Mouse (Mus musculus) myocyte (in vitro differentiated cells): ENCODE results near the gene Sbpl. TPM values are rescaled to one million over a fixed set of nuclear protein-coding genes. Genes with fewer than 3 reads are reported as not detected.
"Not testable (repeated sequence)": the region's sequence is repeated elsewhere in the genome, so short reads cannot be mapped to it uniquely, and the experiment has no call there.

ENCODE experiments used
- H3K27me3 ChIP-seq: one replicate; pipeline ENCODE4 v1.6.1; 2011; ENCODE audit not compliant: control insufficient read depth, insufficient read depth, insufficient read length
- H3K36me3 ChIP-seq: one replicate; pipeline ENCODE4 v1.6.1; 2011; ENCODE audit not compliant: control insufficient read depth, insufficient read depth
- H3K4me2 ChIP-seq: one replicate; pipeline ENCODE4 v1.6.1; 2011; ENCODE audit warnings: low read depth, control low read depth
- H3K4me3 ChIP-seq: one replicate; pipeline ENCODE4 v1.5.1; 2011; ENCODE audit warnings: mild to moderate bottlenecking, control low read depth, moderate library complexity
- H3K79me2 ChIP-seq: one replicate; pipeline ENCODE4 v1.6.1; 2011; ENCODE audit not compliant: control insufficient read depth, insufficient read depth
- H3ac ChIP-seq: one replicate; pipeline ENCODE4 v1.6.1; 2011; ENCODE audit not compliant: control insufficient read depth, insufficient read length
- CEBPB ChIP-seq: IDR thresholded peaks from 2 replicates; pipeline ENCODE4 v1.6.1; 2011; ENCODE audit warnings: mild to moderate bottlenecking, moderate library complexity; ENCODE audit not compliant: poor library complexity, insufficient read depth, severe bottlenecking
- E2F4 ChIP-seq: IDR thresholded peaks from one replicate; pipeline ENCODE4 v1.6.1; 2011; ENCODE audit warnings: mild to moderate bottlenecking, control low read depth, moderate library complexity; ENCODE audit not compliant: insufficient read depth
- MAX ChIP-seq: IDR thresholded peaks from one replicate; pipeline ENCODE4 v1.6.1; 2011; ENCODE audit warnings: low read depth, mild to moderate bottlenecking, control low read depth
- MYOD1 ChIP-seq, 3 experiments: IDR thresholded peaks; one replicate each; pipeline ENCODE4 v1.6.1; 2011; ENCODE audit warnings: control low read depth in 2 of 3, low read depth in 2 of 3, mild to moderate bottlenecking in 2 of 3, moderate library complexity in 1 of 3; ENCODE audit not compliant: insufficient read length in 2 of 3, control insufficient read depth in 1 of 3
- MYOG ChIP-seq, 3 experiments: IDR thresholded peaks; one replicate each; pipeline ENCODE4 v1.6.1; 2011; ENCODE audit warnings: control low read depth in 2 of 3, low read depth in 2 of 3, mild to moderate bottlenecking in 2 of 3; ENCODE audit not compliant: insufficient read length in 2 of 3, control insufficient read depth in 1 of 3, insufficient read depth in 1 of 3
- POLR2A ChIP-seq: IDR thresholded peaks from one replicate; pipeline ENCODE4 v1.6.1; 2011; ENCODE audit warnings: low read depth, mild to moderate bottlenecking, control low read depth, moderate library complexity; ENCODE audit not compliant: insufficient read length
- POLR2AphosphoS2 ChIP-seq: IDR thresholded peaks from one replicate; pipeline ENCODE4 v1.6.1; 2011; ENCODE audit warnings: low read depth, control low read depth; ENCODE audit not compliant: insufficient read length
- REST ChIP-seq: IDR thresholded peaks from one replicate; pipeline ENCODE4 v1.6.1; 2011; ENCODE audit warnings: mild to moderate bottlenecking, control low read depth, moderate library complexity; ENCODE audit not compliant: insufficient read depth, insufficient read length
- SRF ChIP-seq: IDR thresholded peaks from one replicate; pipeline ENCODE4 v1.6.1; 2011; ENCODE audit warnings: low read depth; ENCODE audit not compliant: control insufficient read depth, insufficient read length
- TCF12 ChIP-seq: IDR thresholded peaks from one replicate; pipeline ENCODE4 v1.6.1; 2011; ENCODE audit warnings: mild to moderate bottlenecking, control low read depth; ENCODE audit not compliant: poor library complexity, insufficient read depth, severe bottlenecking
- TCF3 ChIP-seq: IDR thresholded peaks from one replicate; pipeline ENCODE4 v1.6.1; 2011; ENCODE audit warnings: low read depth, control low read depth; ENCODE audit not compliant: insufficient read length
- USF1 ChIP-seq: IDR thresholded peaks from one replicate; pipeline ENCODE4 v1.6.1; 2011; ENCODE audit warnings: low read depth, mild to moderate bottlenecking, control low read depth, moderate library complexity
- polyA plus RNA-seq: library from polyadenylated mRNA; unstranded; fragments of >200 nt; fragmentation: generic; extraction: Trizol; gene quantifications from one replicate; pipeline ENCODE4 v1.2.1, GENCODE M21; 2012; ENCODE audit warnings: missing spikeins

The Sbpl gene
- polyA plus RNA-seq, 1 experiment = not detected

DNA sequence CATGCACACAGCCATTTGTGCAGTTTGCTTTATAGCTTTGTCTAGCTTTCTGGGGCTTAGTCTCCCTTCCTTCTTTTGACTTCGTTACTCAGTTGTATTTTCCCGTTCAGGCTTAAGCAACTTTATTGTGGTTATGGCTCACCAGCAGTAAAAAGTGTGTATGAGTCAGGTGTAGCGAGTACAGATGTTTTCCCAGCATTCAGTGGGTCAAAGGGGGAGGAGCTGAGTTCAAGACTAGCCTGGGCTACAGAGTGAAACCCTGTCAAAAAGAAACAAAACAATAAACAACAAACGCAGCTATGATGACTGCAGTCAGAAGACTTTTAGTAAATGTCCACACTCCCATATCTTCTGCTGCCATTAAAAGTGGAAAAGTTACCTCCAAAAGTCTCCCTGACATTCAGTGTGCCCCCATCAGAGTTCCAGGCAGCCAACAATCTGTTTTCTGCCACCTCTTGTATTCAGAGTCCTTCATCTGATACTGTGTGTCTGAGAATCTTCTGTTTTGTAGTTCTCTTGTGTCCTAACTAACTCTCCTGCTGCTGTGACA is 6.6 kb upstream of the Sbpl start:
- H3K36me3 ChIP-seq = no peaks in the 10 kb centered on the region
- H3K79me2 ChIP-seq = no peaks in the 10 kb centered on the region
- TF ChIP-seq MAX = no peak
- TF ChIP-seq E2F4 = no peak
- TF ChIP-seq USF1 = no peak
- no peak for TF ChIP-seq POLR2AphosphoS2
- H3ac ChIP-seq = no peak overlapping the region
- peaks cover 9% of the 10 kb centered on the region for H3K27me3 ChIP-seq
- no peak overlapping the region for H3K4me2 ChIP-seq
- no peak overlapping the region for H3K4me3 ChIP-seq

DNA sequence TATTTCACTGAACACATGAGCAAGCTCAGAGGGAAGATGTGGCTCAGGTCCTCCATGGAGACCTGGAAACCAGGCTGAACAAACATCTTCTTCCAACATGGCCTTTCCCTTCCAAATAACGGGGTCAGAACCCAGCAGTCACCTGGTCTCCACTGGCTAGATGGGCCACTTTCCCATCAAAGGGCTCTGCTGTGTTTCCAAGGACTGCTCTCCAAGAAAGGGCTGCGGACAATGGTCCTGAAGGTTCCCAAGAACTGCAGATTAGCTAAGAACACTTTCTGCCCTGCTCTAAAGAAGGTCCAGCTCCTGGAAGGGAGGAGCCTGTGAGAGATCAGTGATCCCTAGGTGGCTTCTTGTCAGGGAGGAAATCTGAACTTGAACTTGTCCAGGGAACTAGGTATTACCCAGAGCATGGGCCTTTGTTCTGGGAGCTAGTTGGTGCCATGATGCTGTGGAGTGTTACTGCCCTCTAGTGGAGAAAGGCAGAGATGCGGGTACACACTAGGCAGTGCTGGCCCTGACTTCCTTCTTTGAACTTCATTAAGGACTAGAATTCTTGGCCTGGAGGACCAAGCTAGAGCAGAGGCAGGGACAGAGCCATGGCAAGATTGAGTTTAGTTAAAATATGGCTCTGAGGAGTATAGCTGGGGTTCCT is 5.1 kb upstream of the Sbpl start:
- Histone ChIP-seq H3K79me2 (no peaks in the 10 kb centered on the region), H3K36me3 (no peaks in the 10 kb centered on the region), H3K4me3 (no peak overlapping the region), H3K4me2 (no peak overlapping the region), H3K27me3 (peaks cover 13% of the 10 kb centered on the region), H3ac (no peak overlapping the region)
- TF ChIP-seq USF1 (no peak), MYOG (IDR thresholded peaks at IDR 0.05; ENCODE audit: control insufficient read depth in 1 of 3, insufficient read depth in 1 of 3, insufficient read length in 2 of 3, low read depth in 2 of 3) (no peak), TCF3 (no peak), REST (no peak), CEBPB (no peak)

DNA sequence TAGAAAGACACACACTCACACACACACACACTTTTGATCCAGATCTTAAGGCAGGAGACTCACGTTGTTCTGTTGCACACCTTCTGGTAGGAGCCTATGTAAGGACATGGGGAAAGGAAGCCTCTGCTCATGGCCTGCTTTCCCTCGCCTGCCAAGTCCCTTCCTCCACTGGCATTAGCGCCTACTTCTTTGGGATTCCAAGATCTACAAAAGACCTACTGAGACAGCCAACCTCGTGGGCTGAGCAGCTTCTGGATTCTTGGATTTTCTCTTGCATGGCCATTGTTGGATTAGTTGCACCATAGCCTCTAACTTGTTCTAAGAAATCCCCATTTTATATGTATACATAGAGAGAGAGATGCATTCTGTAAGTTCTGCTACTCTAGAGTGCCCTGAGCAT is 4.2 kb downstream of the Sbpl start:
- not testable (repeated sequence) for H3K4me3 ChIP-seq

DNA sequence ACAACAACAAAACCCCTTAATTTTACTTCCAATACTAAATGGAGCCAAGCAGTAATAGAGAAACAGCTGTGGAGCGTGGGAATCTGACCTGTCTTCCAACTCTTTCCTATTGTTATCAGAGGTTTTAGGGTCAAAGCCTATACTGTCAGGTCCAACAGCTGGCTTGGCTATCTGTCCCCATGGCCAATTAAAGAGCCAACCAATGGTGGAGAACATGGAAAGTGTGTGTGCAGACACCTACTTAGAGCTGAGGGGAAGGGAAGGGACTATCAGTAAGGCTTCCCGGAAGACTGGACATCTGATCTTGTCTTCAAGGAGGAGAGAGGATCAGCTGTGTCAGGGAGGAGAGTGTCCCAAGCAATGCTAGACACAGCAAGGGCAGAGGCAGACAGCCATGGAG is 6.0 kb downstream of the Sbpl start:
- H3K79me2 ChIP-seq = no peaks in the 10 kb centered on the region
- no peak for TF ChIP-seq MYOG (IDR thresholded peaks at IDR 0.05; ENCODE audit: control insufficient read depth in 1 of 3, insufficient read depth in 1 of 3, insufficient read length in 2 of 3, low read depth in 2 of 3)
- TF ChIP-seq SRF = no peak
- TF ChIP-seq CEBPB = no peak
- no peak for TF ChIP-seq REST
- TF ChIP-seq MYOD1 (IDR thresholded peaks at IDR 0.05; ENCODE audit: control insufficient read depth in 1 of 3, insufficient read length in 2 of 3, low read depth in 2 of 3) = no peak
- no peak for TF ChIP-seq USF1
- no peak for TF ChIP-seq TCF3
- no peak for TF ChIP-seq TCF12
- TF ChIP-seq MAX = no peak
- TF ChIP-seq POLR2AphosphoS2 = no peak
- no peak for TF ChIP-seq E2F4
- no peak for TF ChIP-seq POLR2A
- no peak overlapping the region for H3K4me3 ChIP-seq
- no peak overlapping the region for H3ac ChIP-seq
- H3K4me2 ChIP-seq = no peak overlapping the region
- no peaks in the 10 kb centered on the region for H3K27me3 ChIP-seq
- H3K36me3 ChIP-seq = no peaks in the 10 kb centered on the region

More for the DNA sequence above, 4.2 kb downstream of the Sbpl start:
- not testable (repeated sequence) for H3K27me3 ChIP-seq, H3K79me2 ChIP-seq, H3K36me3 ChIP-seq, H3ac ChIP-seq, H3K4me2 ChIP-seq

DNA sequence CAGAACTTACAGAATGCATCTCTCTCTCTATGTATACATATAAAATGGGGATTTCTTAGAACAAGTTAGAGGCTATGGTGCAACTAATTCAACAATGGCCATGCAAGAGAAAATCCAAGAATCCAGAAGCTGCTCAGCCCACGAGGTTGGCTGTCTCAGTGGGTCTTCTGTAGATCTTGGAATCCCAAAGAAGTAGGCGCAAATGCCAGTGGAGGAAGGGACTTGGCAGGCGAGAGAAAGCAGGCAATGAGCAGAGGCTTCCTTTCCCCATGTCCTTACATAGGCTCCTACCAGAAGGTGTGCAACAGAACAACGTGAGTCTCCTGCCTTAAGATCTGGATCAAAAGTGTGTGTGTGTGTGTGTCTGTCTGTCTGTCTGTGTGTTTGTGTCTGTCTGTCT is 7.6 kb downstream of the Sbpl start:
- H3K4me2 ChIP-seq, H3K36me3 ChIP-seq, H3ac ChIP-seq, H3K4me3 ChIP-seq, H3K27me3 ChIP-seq, H3K79me2 ChIP-seq: not testable (repeated sequence)

DNA sequence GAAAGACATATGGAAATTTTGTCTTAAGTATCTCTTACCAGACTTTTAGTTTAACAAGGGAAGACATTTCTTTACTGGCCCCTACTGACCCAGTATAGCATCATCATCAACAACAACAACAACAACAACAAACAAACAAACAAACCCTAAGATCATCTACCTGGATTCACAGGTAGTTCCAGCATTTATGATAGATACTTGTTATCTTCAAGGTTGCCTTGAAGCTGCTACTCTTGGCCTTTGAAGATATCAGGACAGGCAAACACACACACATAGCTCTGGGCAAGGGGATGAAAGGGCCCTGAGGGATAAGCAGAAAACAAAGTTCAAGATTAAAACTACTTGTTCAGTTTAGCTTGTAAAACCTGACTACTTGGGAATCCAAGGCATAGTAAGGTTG is 13.7 kb downstream of the Sbpl start, which contains the start of gene Sbp:
TSS of gene Sbp (plus strand) at position 301 of the 400 bp plus-strand sequence.
- Histone ChIP-seq H3K4me3 (no peak within 1 kb of the TSS), H3ac (no peak within 1 kb of the TSS), H3K27me3 (peaks cover 5% of the 10 kb centered on the region), H3K79me2 (no peaks in the 10 kb centered on the region), H3K36me3 (no peaks in the 10 kb centered on the region), H3K4me2 (no peak within 1 kb of the TSS)
- TF ChIP-seq MYOG (IDR thresholded peaks at IDR 0.05; ENCODE audit: control insufficient read depth in 1 of 3, insufficient read depth in 1 of 3, insufficient read length in 2 of 3, low read depth in 2 of 3) = no peak
- no peak for TF ChIP-seq REST
- TF ChIP-seq POLR2A = no peak
- TF ChIP-seq MYOD1 (IDR thresholded peaks at IDR 0.05; ENCODE audit: control insufficient read depth in 1 of 3, insufficient read length in 2 of 3, low read depth in 2 of 3) = no peak
- no peak for TF ChIP-seq USF1
- TF ChIP-seq TCF12 = no peak
- no peak for TF ChIP-seq SRF
- TF ChIP-seq E2F4 = no peak
- no peak for TF ChIP-seq MAX
- TF ChIP-seq POLR2AphosphoS2 = no peak
- no peak for TF ChIP-seq CEBPB
- TF ChIP-seq TCF3 = no peak
